Mouse (Mus musculus): ENCODE data around the gene Paqr5.

DNA sequence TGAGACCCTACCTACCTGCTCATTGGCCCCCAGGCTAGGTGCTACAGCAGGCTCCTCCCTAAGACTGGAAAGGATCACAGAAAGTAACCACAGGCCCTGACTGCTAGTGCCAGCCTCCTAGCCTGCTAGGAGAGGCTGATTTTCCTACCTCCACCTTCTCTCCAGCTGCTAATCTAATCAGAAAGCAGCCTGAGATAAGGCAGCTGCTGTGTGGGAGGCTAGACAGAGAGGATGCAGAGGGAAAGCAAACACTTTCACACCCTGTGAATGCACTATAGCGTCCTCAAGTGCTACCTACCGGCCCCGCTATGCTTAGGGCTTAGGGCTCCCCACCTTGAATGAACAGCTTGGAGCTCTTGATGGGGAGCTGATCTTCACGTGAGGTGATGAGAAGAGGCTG is 19.6 kb downstream of the Paqr5 start:
- no peak for TF ChIP-seq CTCF (IDR thresholded peaks at IDR 0.05; ENCODE audit: borderline replicate concordance, insufficient read depth, low read length)
- TF ChIP-seq POLR2A (IDR thresholded peaks at IDR 0.05; ENCODE audit: low read depth, low read length), result no peak
